Mouse (Mus musculus) central nervous system, embryonic 18 days (tissue): ENCODE measurements around the gene Nab1. TPM values are rescaled to one million over a fixed set of nuclear protein-coding genes. Genes with fewer than 3 reads are reported as not detected.

Source experiments
- polyA plus RNA-seq: library from polyadenylated mRNA; depleted of rRNA; stranded (reverse); fragments of >200 nt; gene quantifications from 2 replicates; pipeline ENCODE4 v1.2.3, GENCODE M21; 2012; rRNA removed

Gene Nab1
- 13.8 and 14.3 TPM in 2 replicates for polyA plus RNA-seq

DNA sequence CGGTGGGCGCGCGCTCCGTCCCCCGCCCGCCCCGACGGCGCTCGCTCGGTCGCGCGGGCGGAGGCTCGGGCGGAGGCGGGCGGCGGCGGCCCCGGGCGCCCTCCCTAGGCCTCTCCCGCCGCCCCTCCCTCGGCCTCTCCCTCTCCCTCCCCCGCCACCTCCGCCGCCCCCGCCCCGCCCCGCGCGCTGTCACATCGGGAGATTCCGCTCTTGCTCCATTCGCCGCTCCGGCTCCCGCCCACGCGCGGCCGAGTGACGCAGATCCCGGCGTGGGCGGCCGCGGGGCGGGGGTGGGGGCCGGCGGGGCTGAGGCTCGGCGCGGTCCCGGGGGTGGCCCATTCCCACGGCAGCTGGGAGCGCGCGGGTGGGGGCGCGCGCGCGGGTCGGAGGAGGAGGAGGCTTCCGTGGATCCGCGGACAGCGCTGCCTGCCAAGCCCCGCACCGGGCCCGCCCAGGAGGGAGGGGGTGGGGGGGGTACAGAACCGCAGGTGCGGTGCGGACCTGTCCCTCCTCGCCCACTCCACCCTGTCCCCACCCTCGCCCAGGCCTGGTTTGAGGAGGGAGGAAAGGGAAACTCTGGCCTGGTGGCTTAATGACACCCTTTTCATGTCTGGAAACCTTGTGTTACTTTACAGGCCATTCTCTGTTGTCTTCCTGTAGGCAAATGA, at the start of gene Nab1:
Gene Nab1, minus strand, starts transcription at position 366 of the 668 bp plus-strand sequence.

Other genes starting within 250 kb of the Nab1 start
- 17.0 and 17.2 TPM in 2 replicates for gene Nemp2, start 130.0 kb upstream of the Nab1 start, polyA plus RNA-seq
- 27.4 and 27.7 TPM in 2 replicates for gene Mfsd6, start 226.8 kb upstream of the Nab1 start, polyA plus RNA-seq